Mouse (Mus musculus) liver, embryonic 15.5 days (tissue): ENCODE results near the gene Acp2. TPM values are rescaled to one million over a fixed set of nuclear protein-coding genes. Genes with fewer than 3 reads are reported as not detected.

Source experiments
- ATAC-seq: fragments of 200-750 bp; cut with Nextera tagmentation; 2 replicates; pipeline ENCODE4 v1.8.0; 2017; ENCODE audit warnings: moderate number of reproducible peaks, mild to moderate bottlenecking, moderate library complexity; ENCODE audit not compliant: insufficient read depth
- H3K27ac ChIP-seq: fragments of 300-500 bp; sonication (generic); replicated peaks from 2 replicates; pipeline ENCODE4 v1.5.1; 2015; ENCODE audit warnings: mild to moderate bottlenecking, inconsistent platforms
- H3K27me3 ChIP-seq: fragments of 300-500 bp; sonication (generic); 2 replicates; pipeline ENCODE4 v1.6.1; 2015; ENCODE audit warnings: mild to moderate bottlenecking, inconsistent platforms
- H3K36me3 ChIP-seq: fragments of 300-500 bp; sonication (generic); replicated peaks from 2 replicates; pipeline ENCODE4 v1.6.1; 2015; ENCODE audit warnings: moderate library complexity, mild to moderate bottlenecking, inconsistent platforms
- H3K4me1 ChIP-seq: fragments of 300-500 bp; sonication (generic); replicated peaks from 2 replicates; pipeline ENCODE4 v1.6.1; 2015; ENCODE audit warnings: inconsistent platforms
- H3K4me2 ChIP-seq: fragments of 300-500 bp; sonication (generic); 2 replicates; pipeline ENCODE4 v1.6.1; 2015; ENCODE audit warnings: moderate library complexity, mild to moderate bottlenecking, inconsistent platforms
- H3K4me3 ChIP-seq: fragments of 300-500 bp; sonication (generic); replicated peaks from 2 replicates; pipeline ENCODE4 v1.5.1; 2015; ENCODE audit warnings: mild to moderate bottlenecking, inconsistent platforms
- H3K9ac ChIP-seq: fragments of 300-500 bp; sonication (generic); 2 replicates; pipeline ENCODE4 v1.6.1; 2015; ENCODE audit warnings: moderate library complexity, mild to moderate bottlenecking, inconsistent platforms
- H3K9me3 ChIP-seq: fragments of 300-500 bp; sonication (generic); replicated peaks from 2 replicates; pipeline ENCODE4 v1.6.1; 2016; ENCODE audit warnings: inconsistent platforms
- WGBS: fragments of 180-500 bp; shearing (Covaris S2); methylation state at CpG from one replicate; pipeline ENCODE4 v1.1.7; 2015; ENCODE audit warnings: mixed read lengths; ENCODE audit not compliant: insufficient replicate concordance; 5-methylcytosine and 5-hydroxymethylcytosine counted together
- polyA plus RNA-seq: library from polyadenylated mRNA; unstranded; fragments of >200 nt; fragmentation: Nextera tagmentation; extraction: Ambion mirVana; gene quantifications from 2 replicates; pipeline ENCODE4 v1.2.1, GENCODE M21; 2015

Gene Acp2
- 9.9 and 10.1 TPM in 2 replicates for polyA plus RNA-seq

DNA sequence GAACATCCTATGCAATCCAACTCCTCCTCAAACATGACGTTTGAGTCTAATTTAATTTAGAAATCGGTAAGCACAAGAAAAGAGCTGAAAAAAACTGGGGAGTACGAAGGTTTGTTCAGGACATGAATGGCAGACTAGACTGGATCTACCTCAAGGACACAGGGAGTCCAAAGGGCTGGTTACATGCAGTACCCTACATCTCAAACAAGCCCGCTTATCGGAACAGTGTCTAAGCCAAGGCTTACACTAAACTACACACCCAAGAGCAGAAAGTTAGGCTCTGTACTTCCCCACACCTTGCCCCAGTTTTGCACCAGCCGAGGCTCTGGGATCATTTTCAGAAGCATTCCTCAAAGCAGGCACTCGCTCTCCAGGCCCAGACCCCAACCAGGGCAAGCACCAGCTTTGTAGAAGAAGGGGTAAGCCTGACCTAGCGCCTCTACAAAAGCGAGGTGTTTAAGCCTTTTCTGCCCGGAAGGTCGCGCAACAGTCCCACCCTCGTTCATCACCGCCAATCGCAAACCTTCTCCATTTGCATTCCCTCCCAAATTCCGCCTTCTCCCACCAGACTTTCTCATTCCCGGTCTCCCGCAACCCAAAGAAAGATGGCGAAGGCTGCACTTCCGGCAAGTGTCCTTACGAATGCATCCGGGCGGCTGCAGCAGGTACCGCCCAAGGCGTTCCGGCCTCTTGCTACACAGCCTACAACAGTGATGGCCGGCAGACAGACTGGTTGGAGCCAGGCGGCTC lies at the start of gene Acp2, which contains the start of gene Nr1h3:
Gene Acp2, plus strand, starts transcription at position 664 of the 750 bp plus-strand sequence.
Gene Nr1h3, minus strand, starts transcription at position 613 of the 750 bp plus-strand sequence.
- 5% methylated on average over 28 of the region's 28 CpGs for WGBS
- no peaks in the 10 kb centered on the region for H3K9me3 ChIP-seq

GRCm38 (mm10) chr2:91152885-91153377 lies 49.8 kb upstream of the Acp2 start:
- Histone ChIP-seq H3K4me2 (no peak overlapping the region), H3K9ac (no peak overlapping the region), H3K4me1 (no peaks in the 10 kb centered on the region), H3K27ac (no peak overlapping the region), H3K9me3 (no peaks in the 10 kb centered on the region), H3K27me3 (no peaks in the 10 kb centered on the region), H3K4me3 (no peak overlapping the region), H3K36me3 (peaks cover 50% of the 10 kb centered on the region)
- WGBS, result 55% methylated on average over 3 of the region's 3 CpGs
- no peak for ATAC-seq

More for the DNA sequence above, at the start of gene Acp2, which contains the start of gene Nr1h3:
- H3K4me1 ChIP-seq, result peaks cover 20% of the 10 kb centered on the region
- H3K27me3 ChIP-seq, result no peaks in the 10 kb centered on the region
- ATAC-seq, result peak; percentile 92
- H3K4me3 ChIP-seq, result peak within 1 kb of the TSS; percentile 72
- peak within 1 kb of the TSS; percentile 74 for H3K9ac ChIP-seq
- peaks cover 11% of the 10 kb centered on the region for H3K36me3 ChIP-seq
- peak within 1 kb of the TSS; percentile 74 for H3K4me2 ChIP-seq
- peak within 1 kb of the TSS; percentile 81 for H3K27ac ChIP-seq

DNA sequence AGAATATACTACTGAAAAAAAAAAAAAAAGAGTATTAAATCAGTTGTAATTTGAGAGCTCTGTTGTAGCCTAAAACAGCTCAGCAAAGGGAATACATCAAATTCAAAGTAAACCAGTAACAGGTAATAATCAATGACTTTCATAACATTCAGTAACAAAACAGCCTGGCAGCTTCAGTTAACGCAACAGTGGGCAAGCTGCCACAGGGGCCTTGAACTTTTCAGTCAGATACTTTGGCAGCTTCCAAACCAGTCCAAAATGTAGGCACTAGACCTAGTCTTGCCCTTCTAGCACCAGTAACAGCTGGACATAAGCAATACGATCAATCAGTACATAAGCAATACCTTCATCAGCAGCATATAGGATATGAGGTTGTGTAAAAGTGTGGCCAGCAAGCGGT lies 48.6 kb upstream of the Acp2 start:
- Histone ChIP-seq H3K9me3 (no peaks in the 10 kb centered on the region), H3K9ac (no peak overlapping the region), H3K4me3 (no peak overlapping the region), H3K4me1 (no peaks in the 10 kb centered on the region), H3K27ac (no peak overlapping the region), H3K27me3 (no peaks in the 10 kb centered on the region), H3K4me2 (no peak overlapping the region), H3K36me3 (peaks cover 55% of the 10 kb centered on the region)
- WGBS, result 82% methylated on average over 3 of the region's 3 CpGs
- no peak for ATAC-seq

DNA sequence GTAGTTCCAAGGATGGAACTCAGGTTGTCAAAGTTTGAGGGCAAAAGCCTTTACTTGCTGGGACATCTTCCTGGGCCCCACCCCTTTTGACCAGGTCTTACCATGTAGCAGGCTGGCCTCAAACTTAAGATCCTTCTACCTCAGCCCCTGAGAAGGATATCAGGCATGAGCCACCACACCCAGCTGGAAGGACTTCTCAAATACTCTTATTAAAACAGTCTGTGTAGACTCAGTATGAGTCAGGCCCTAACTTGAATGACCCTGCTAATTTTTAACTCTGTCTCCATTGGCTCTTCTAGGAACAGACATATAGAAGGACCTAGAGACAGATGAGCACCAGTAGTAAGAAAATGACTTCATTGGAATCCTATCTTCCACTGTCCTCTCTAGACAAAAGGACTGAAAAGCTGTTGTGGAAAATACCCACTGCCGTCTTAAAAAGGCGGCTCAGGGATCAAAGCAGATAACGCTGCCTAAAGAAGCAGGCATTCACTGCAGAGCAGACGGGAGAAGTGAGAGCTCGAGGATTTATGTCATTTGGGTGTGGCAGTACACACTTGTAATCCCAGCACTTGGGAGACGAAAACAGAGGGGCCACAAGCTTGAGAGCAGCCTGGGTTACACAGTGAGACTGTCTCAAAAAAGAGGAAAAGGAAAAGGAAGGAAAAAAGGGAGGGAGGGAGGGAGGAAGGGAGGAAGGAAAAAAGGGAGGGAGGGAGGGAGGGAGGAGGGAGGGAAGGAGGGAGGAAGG lies 45.5 kb upstream of the Acp2 start:
- Histone ChIP-seq H3K9me3 (no peaks in the 10 kb centered on the region), H3K36me3 (peaks cover 61% of the 10 kb centered on the region), H3K4me1 (no peaks in the 10 kb centered on the region), H3K4me3 (no peak overlapping the region), H3K4me2 (no peak overlapping the region), H3K27ac (no peak overlapping the region), H3K27me3 (no peaks in the 10 kb centered on the region), H3K9ac (no peak overlapping the region)
- ATAC-seq, result no peak
- 60% methylated on average over 6 of the region's 6 CpGs for WGBS

DNA sequence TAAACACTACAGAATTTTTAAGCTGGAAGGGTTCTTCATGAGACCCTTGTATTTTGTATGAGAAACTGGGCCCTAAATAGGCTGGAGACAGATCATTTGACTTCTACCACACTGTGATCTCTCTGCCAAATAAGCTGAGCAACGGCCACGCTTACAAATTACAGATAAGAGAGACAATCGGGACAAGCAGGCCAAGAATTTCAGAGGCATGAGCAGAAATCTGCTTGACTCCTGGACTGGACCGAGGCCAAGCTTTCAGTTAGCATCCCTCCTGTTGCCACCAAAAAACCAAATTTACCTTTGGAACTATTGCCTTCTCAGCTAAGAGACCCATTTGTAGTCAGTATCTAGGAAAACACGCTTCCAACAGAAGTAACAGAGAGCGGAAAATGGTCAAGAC lies 42.1 kb upstream of the Acp2 start:
- no peak overlapping the region for H3K27ac ChIP-seq
- H3K27me3 ChIP-seq, result no peaks in the 10 kb centered on the region
- H3K9me3 ChIP-seq, result no peaks in the 10 kb centered on the region
- H3K36me3 ChIP-seq, result peaks cover 63% of the 10 kb centered on the region
- ATAC-seq, result no peak
- H3K9ac ChIP-seq, result no peak overlapping the region
- H3K4me1 ChIP-seq, result peaks cover 26% of the 10 kb centered on the region
- H3K4me2 ChIP-seq, result no peak overlapping the region
- H3K4me3 ChIP-seq, result no peak overlapping the region
- 63% methylated on average over 6 of the region's 6 CpGs for WGBS

DNA sequence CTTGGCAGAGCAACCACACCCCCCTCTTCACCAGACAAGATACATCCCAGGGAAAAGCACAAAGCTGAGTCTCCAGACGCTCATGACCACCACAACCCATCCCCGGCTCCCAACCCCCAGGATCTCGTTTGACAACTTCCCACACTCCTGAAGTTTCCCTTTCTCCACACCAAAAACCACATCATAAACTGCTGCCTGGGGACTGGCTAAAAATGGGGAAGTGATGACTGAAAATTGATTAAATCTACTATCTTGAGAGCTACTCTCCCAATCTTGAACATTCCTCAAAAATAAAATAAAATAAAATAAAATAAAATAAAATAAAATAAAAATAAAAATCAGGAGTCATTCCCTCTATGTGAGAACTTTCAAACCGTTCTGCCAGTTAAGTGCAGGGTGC lies 39.7 kb upstream of the Acp2 start:
- Histone ChIP-seq H3K4me3 (no peak overlapping the region), H3K27ac (no peak overlapping the region), H3K9ac (no peak overlapping the region), H3K27me3 (no peaks in the 10 kb centered on the region), H3K36me3 (peaks cover 57% of the 10 kb centered on the region), H3K4me1 (peaks cover 26% of the 10 kb centered on the region), H3K9me3 (no peaks in the 10 kb centered on the region), H3K4me2 (no peak overlapping the region)
- no peak for ATAC-seq
- 62% methylated on average over 4 of the region's 4 CpGs for WGBS

GRCm38 (mm10) chr2:91163532-91163931 lies 39.2 kb upstream of the Acp2 start:
- no peak overlapping the region for H3K27ac ChIP-seq
- ATAC-seq, result peak; percentile 25; the same call in 1 of the 2 replicates
- no peaks in the 10 kb centered on the region for H3K27me3 ChIP-seq
- peaks cover 26% of the 10 kb centered on the region for H3K4me1 ChIP-seq
- WGBS, result 32% methylated on average over 5 of the region's 5 CpGs
- peaks cover 54% of the 10 kb centered on the region for H3K36me3 ChIP-seq
- no peak overlapping the region for H3K4me2 ChIP-seq
- no peak overlapping the region for H3K9ac ChIP-seq
- H3K9me3 ChIP-seq, result no peaks in the 10 kb centered on the region
- no peak overlapping the region for H3K4me3 ChIP-seq

DNA sequence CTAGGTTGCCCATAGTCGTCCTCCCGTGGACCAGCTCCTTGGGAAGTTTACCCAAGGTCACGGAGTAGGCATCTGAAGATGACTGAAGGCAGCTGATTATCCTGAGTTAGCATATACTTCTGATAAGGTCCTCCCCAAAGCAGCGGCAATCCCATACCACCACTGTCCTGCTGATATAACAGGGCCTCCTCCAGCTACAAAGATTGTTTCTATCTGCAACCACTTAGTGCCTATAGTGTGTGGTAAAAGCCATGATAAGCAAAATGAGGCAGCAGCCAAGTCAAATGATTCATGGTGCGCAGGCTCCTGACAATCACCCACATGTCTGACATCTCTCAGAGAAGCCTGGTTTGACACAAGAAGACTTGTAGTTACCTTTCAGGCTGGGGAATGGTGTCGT lies 37.7 kb upstream of the Acp2 start:
- 36% methylated on average over 6 of the region's 6 CpGs for WGBS
- H3K4me2 ChIP-seq, result no peak overlapping the region
- H3K9me3 ChIP-seq, result no peaks in the 10 kb centered on the region
- H3K27me3 ChIP-seq, result no peaks in the 10 kb centered on the region
- peaks cover 60% of the 10 kb centered on the region for H3K36me3 ChIP-seq
- peak; percentile 77 for ATAC-seq
- H3K4me3 ChIP-seq, result no peak overlapping the region
- peaks cover 26% of the 10 kb centered on the region for H3K4me1 ChIP-seq
- no peak overlapping the region for H3K27ac ChIP-seq
- H3K9ac ChIP-seq, result no peak overlapping the region

DNA sequence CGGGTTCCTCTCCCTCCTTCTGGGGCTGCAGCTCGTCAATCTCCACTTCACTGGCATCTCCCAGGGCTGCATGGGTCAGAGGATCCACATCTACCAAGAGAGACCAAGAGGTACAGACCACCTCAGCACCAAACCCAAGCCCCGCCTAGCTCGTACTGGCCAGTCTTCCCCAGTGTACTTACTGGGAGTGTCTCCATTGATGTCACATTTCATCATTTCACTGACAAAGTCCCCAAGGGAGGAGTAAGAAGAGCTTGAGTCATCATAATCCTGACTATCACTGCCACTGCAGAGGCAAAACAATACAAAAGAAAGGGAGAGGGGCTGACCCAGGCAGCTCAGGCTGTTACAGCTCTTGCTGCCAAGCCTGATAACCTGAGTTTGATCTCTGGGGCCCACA lies 35.1 kb upstream of the Acp2 start:
- no peak for ATAC-seq

DNA sequence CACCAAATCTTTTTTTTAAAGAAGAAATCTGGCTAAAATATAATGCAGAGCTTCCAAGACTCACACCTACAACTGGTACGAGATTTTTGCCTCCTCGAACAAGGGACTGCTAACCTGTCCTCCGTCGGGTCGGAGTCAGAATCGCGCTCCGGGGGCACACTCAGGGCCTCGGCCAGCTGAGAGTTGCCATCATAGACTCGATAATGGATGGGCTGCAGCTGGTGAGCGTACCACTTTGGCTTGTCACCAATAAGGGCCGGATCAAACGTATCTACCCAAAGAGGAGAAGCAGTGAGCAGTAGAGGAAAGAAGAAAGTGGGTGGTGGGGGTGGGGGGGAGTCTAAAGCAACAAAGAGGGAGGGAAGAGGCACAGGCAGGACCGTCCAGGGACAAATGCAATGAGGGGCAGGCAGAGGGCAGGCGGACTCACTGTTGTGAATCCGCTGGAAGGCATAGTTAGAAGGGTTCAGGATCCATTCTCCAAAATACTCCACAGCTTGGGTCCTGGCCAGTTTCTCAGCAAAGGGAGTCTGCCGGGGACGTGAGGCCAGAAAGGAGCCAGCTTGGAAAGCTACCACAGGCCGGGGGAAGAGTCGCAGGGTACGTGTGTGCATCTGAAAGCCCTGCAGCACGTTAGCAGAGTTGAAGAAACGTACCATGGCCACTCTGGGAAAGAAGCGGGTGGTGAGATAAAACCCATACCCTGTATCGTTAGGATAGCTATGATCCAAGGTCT lies 32.9 kb upstream of the Acp2 start:
- no peak for ATAC-seq
- WGBS, result 82% methylated on average over 25 of the region's 25 CpGs
- H3K4me1 ChIP-seq, result peaks cover 7% of the 10 kb centered on the region
- no peak overlapping the region for H3K4me2 ChIP-seq
- H3K9ac ChIP-seq, result no peak overlapping the region
- H3K27me3 ChIP-seq, result no peaks in the 10 kb centered on the region
- H3K36me3 ChIP-seq, result peaks cover 43% of the 10 kb centered on the region
- no peak overlapping the region for H3K27ac ChIP-seq
- no peaks in the 10 kb centered on the region for H3K9me3 ChIP-seq
- H3K4me3 ChIP-seq, result no peak overlapping the region

More for the DNA sequence above, 35.1 kb upstream of the Acp2 start:
- no peak overlapping the region for H3K4me2 ChIP-seq
- H3K27ac ChIP-seq, result no peak overlapping the region
- no peak overlapping the region for H3K4me3 ChIP-seq
- peaks cover 57% of the 10 kb centered on the region for H3K36me3 ChIP-seq
- H3K4me1 ChIP-seq, result peaks cover 26% of the 10 kb centered on the region
- H3K9ac ChIP-seq, result no peak overlapping the region
- H3K9me3 ChIP-seq, result no peaks in the 10 kb centered on the region
- no peaks in the 10 kb centered on the region for H3K27me3 ChIP-seq
- WGBS, result 69% methylated on average over 4 of the region's 4 CpGs

DNA sequence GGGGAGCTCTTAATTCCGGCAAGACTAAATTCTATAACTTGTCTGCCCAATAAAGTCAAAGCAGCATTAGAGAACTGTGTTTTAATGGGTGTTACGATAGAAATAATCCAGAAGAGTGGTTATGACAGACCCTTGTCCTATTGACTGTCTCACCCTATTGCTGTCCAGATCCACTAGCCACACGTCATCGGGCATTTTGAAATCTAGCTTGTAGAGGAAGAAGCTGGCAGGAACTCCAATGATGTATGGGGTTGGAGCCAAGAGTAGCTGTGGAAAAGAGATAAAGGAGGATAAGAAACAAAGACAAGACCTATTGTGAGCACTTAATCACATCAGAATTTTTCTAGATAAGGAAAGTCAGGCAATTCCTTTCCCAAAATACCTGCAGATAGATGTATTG lies 27.2 kb upstream of the Acp2 start:
- Histone ChIP-seq H3K4me2 (no peak overlapping the region), H3K36me3 (peaks cover 37% of the 10 kb centered on the region), H3K4me3 (no peak overlapping the region), H3K9ac (no peak overlapping the region), H3K4me1 (no peaks in the 10 kb centered on the region), H3K27ac (no peak overlapping the region), H3K9me3 (no peaks in the 10 kb centered on the region), H3K27me3 (no peaks in the 10 kb centered on the region)
- no peak for ATAC-seq
- 77% methylated on average over 4 of the region's 4 CpGs for WGBS
